Comparison of ENCODE assay signal across 19 mouse cellular contexts in genomic region chr1:174051931-174052536, GRCm38 (mm10). TPM values are rescaled to one million over a fixed set of nuclear protein-coding genes. Genes with fewer than 3 reads are reported as not detected.
"Had no signal": no experiment of that assay in that cellular context is flagged by ENCODE, and none has a peak within 500 bp of the region (broad histone marks: within the 10 kb centered on the region; RNA-seq: fewer than 3 reads in every experiment).

No protein-coding gene starts in this region.

- H3K4me3 ChIP-seq: left cerebral cortex, adult 2 months; limb, embryonic 15.5 days; liver, embryonic 12.5 days; midbrain, embryonic 10.5 days; neural tube, embryonic 12.5 days had no signal

- H3K9me3 ChIP-seq: limb, embryonic 15.5 days; liver, embryonic 12.5 days; midbrain, embryonic 10.5 days; neural tube, embryonic 12.5 days had no signal

- H3K27me3 ChIP-seq: limb, embryonic 15.5 days; liver, embryonic 12.5 days; neural tube, embryonic 12.5 days had no signal

- DNase-seq: kidney, adult 8-10 months; kidney, postnatal 25 days; lung, adult 18-20 months; midbrain, embryonic 14.5 days; thymus, postnatal 36 days had no signal

- H3K36me3 ChIP-seq: limb, embryonic 15.5 days; liver, embryonic 12.5 days; midbrain, embryonic 10.5 days; neural tube, embryonic 12.5 days had no signal

- H3K27ac ChIP-seq: left cerebral cortex, adult 2 months; limb, embryonic 15.5 days; liver, embryonic 12.5 days; midbrain, embryonic 10.5 days; neural tube, embryonic 12.5 days; stomach, postnatal 0 days had no signal

- ATAC-seq: intestine, postnatal 0 days; liver, embryonic 12.5 days had no signal

- H3K9ac ChIP-seq: limb, embryonic 15.5 days; liver, embryonic 12.5 days; neural tube, embryonic 12.5 days had no signal

- H3K4me2 ChIP-seq: limb, embryonic 15.5 days; liver, embryonic 12.5 days; neural tube, embryonic 12.5 days had no signal

- H3K4me1 ChIP-seq: limb, embryonic 15.5 days; liver, embryonic 12.5 days; midbrain, embryonic 10.5 days; neural tube, embryonic 12.5 days had no signal

RNA-seq across cellular contexts. Expression of gene Olfr432, which starts 3.0 kb away (rescaled TPM):
- total RNA-seq: layer of hippocampus, postnatal 25 days; left cerebral cortex, adult 2 months; left cerebral cortex, postnatal 14 days; neutrophil, adult 5-6 weeks had no signal
- polyA plus RNA-seq: intestine, postnatal 0 days; kidney, embryonic 16.5 days; limb, embryonic 11.5 days; limb, embryonic 15.5 days; liver, embryonic 12.5 days; lung, embryonic 16.5 days; midbrain, embryonic 10.5 days; midbrain, embryonic 14.5 days; neural tube, embryonic 12.5 days; stomach, postnatal 0 days; thymus, postnatal 0 days had no signal

RNA-seq across cellular contexts. Expression of gene Olfr433, which starts 11.5 kb away (rescaled TPM):
- total RNA-seq: layer of hippocampus, postnatal 25 days; left cerebral cortex, adult 2 months; left cerebral cortex, postnatal 14 days had no signal
- polyA plus RNA-seq: intestine, postnatal 0 days; limb, embryonic 11.5 days; lung, embryonic 16.5 days; midbrain, embryonic 10.5 days; midbrain, embryonic 14.5 days; neural tube, embryonic 12.5 days; stomach, postnatal 0 days had no signal

RNA-seq across cellular contexts. Expression of gene Olfr430, which starts 14.4 kb away (rescaled TPM):
- total RNA-seq: layer of hippocampus, postnatal 25 days; left cerebral cortex, adult 2 months; left cerebral cortex, postnatal 14 days; neutrophil, adult 5-6 weeks had no signal
- polyA plus RNA-seq: intestine, postnatal 0 days; kidney, embryonic 16.5 days; limb, embryonic 11.5 days; limb, embryonic 15.5 days; liver, embryonic 12.5 days; lung, embryonic 16.5 days; midbrain, embryonic 10.5 days; midbrain, embryonic 14.5 days; neural tube, embryonic 12.5 days; stomach, postnatal 0 days; thymus, postnatal 0 days had no signal

RNA-seq across cellular contexts. Expression of gene Ifi205, which starts 20.4 kb away (rescaled TPM):
- total RNA-seq: layer of hippocampus, postnatal 25 days; left cerebral cortex, adult 2 months; left cerebral cortex, postnatal 14 days had no signal
- polyA plus RNA-seq: limb, embryonic 11.5 days; midbrain, embryonic 10.5 days; neural tube, embryonic 12.5 days had no signal

RNA-seq across cellular contexts. Expression of gene Olfr429, which starts 32.1 kb away (rescaled TPM):
- total RNA-seq: layer of hippocampus, postnatal 25 days; left cerebral cortex, adult 2 months; left cerebral cortex, postnatal 14 days; neutrophil, adult 5-6 weeks had no signal
- polyA plus RNA-seq: intestine, postnatal 0 days; kidney, embryonic 16.5 days; limb, embryonic 11.5 days; limb, embryonic 15.5 days; liver, embryonic 12.5 days; lung, embryonic 16.5 days; midbrain, embryonic 10.5 days; midbrain, embryonic 14.5 days; neural tube, embryonic 12.5 days; stomach, postnatal 0 days; thymus, postnatal 0 days had no signal
